Mouse (Mus musculus) bone marrow macrophage, adult 2 months (primary cell): ENCODE measurements around the gene Strn.

ENCODE experiments used
- CTCF ChIP-seq: IDR thresholded peaks from 2 replicates; pipeline ENCODE4 v1.5.1; 2012; ENCODE audit warnings: low read depth, mild to moderate bottlenecking, low read length, moderate library complexity
- POLR2A ChIP-seq: IDR thresholded peaks from 2 replicates; pipeline ENCODE4 v1.6.1; 2012; ENCODE audit warnings: mild to moderate bottlenecking, low read depth, low read length, borderline replicate concordance

- TF ChIP-seq POLR2A (no peak), CTCF (no peak)
Observed at GRCm38 (mm10) chr17:78696922-78697321, 40.1 kb downstream of the Strn start.
